Mouse (Mus musculus): Measurements from ENCODE around the gene Plet1. TPM values are rescaled to one million over a fixed set of nuclear protein-coding genes. Genes with fewer than 3 reads are reported as not detected.

The Plet1 gene
- polyA plus RNA-seq, 1 experiment from 2014 or later: 0.07 TPM

GRCm38 (mm10) chr9:50536603-50537135 is 42.3 kb downstream of the Plet1 start:
- Histone ChIP-seq H3K4me3 (replicated peaks) (no peak overlapping the region), H3K9me3 (replicated peaks) (no peaks in the 10 kb centered on the region), H3K4me1 (replicated peaks) (peaks cover 13% of the 10 kb centered on the region), H3K4me2 (no peak overlapping the region), H3K27ac (no peak overlapping the region), H3K27me3 (no peaks in the 10 kb centered on the region), H3K9ac (no peak overlapping the region), H3K36me3 (no peaks in the 10 kb centered on the region)
- no peak for DNase-seq
- WGBS (ENCODE audit: insufficient replicate concordance): 37% methylated on average over 7 of the region's 7 CpGs
- ATAC-seq (ENCODE audit: low read depth): no peak

DNA sequence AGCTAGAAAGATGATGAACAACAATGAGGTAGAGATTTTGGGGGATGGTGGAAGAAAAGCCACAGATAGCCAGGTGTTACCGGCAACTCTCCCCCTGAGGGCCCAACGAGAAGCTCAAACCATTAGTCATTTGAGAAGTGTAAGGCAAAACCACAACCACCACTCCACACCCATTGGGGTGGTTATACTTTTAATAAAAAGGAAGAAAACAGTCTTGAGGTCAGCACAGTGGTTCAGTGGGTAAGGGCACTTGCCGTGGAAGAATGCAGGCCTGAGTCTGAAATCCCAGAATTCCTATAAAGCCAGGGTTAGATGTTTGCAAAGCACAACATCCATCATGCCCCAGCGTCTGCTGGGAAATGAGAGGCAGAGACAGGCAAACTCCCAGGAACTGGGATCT is 43.0 kb downstream of the Plet1 start:
- DNase-seq (no peak), ATAC-seq (ENCODE audit: low read depth) (no peak)
- Histone ChIP-seq H3K9ac (no peak overlapping the region), H3K27me3 (no peaks in the 10 kb centered on the region), H3K4me2 (no peak overlapping the region), H3K4me1 (replicated peaks) (peaks cover 13% of the 10 kb centered on the region), H3K9me3 (replicated peaks) (no peaks in the 10 kb centered on the region), H3K27ac (no peak overlapping the region), H3K4me3 (replicated peaks) (no peak overlapping the region), H3K36me3 (no peaks in the 10 kb centered on the region)
- 31% methylated on average over 4 of the region's 4 CpGs for WGBS (ENCODE audit: insufficient replicate concordance)

- no peak overlapping the region for H3K4me2 ChIP-seq
- no peaks in the 10 kb centered on the region for H3K27me3 ChIP-seq
- no peak for DNase-seq
- no peak overlapping the region for H3K9ac ChIP-seq
- ATAC-seq (ENCODE audit: low read depth): no peak
- peaks cover 7% of the 10 kb centered on the region; the same call in 1 of the 2 replicates for H3K4me1 ChIP-seq (replicated peaks)
- no peaks in the 10 kb centered on the region for H3K36me3 ChIP-seq
- no peak overlapping the region for H3K4me3 ChIP-seq (replicated peaks)
- H3K9me3 ChIP-seq (replicated peaks): no peaks in the 10 kb centered on the region
- WGBS (ENCODE audit: insufficient replicate concordance): 32% methylated on average over 7 of the region's 7 CpGs
- no peak overlapping the region for H3K27ac ChIP-seq
Measured at GRCm38 (mm10) chr9:50540170-50540569, 45.8 kb downstream of the Plet1 start.

DNA sequence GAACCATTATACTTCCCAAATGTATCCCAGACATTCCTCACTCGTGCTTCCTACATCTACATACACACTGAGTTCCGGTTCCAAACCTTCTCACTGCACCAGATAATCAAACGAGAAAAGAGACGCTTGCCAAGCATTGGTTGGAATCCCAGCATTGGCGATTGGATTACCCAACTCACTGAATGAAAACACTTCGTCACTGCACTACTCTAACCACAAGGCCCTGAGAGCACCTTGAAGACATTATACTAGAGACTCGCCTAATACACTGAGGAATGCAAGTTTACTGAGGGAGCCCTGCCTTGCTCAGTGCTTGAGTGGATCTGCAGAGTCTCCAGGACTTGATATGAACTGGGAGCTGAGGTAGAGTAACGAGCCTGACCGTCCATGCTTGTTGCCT is 48.1 kb downstream of the Plet1 start:
- Histone ChIP-seq H3K9me3 (replicated peaks) (no peaks in the 10 kb centered on the region), H3K27ac (no peak overlapping the region), H3K27me3 (no peaks in the 10 kb centered on the region), H3K4me1 (replicated peaks) (peaks cover 7% of the 10 kb centered on the region; the same call in 1 of the 2 replicates), H3K4me3 (replicated peaks) (no peak overlapping the region), H3K36me3 (no peaks in the 10 kb centered on the region), H3K9ac (no peak overlapping the region), H3K4me2 (no peak overlapping the region)
- ATAC-seq (ENCODE audit: low read depth) (no peak), DNase-seq (no peak)
- WGBS (ENCODE audit: insufficient replicate concordance): 63% methylated on average over 9 of the region's 9 CpGs

DNA sequence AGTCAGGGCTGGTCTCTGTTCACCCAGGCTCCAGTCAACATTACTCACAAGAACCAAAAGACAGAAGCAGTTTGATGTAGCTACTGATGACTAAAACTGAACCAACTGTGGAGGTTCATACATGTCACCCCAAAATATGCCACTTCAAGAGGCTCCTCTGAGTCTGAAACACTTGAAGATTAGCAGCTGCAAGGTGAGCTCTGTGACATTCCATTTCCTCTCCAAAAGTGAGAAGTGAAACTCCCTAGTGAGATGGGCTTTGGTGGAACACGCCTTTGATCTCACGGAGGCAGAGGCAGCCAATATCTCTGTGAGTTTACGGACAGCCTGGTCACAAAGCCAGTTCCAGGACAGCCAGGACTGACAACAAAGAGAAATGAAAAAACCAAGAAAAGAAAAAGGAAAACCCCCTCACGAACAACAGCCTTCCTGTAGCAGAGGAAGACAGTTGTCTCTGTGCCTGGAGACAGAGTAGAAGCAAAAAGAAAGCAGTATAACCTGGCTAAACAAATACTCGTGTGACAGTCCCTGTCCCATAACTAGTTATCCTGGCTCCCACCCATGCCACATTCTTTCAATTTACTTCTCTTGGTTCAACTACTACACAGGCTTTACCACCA is 53.6 kb downstream of the Plet1 start:
- Histone ChIP-seq H3K9me3 (replicated peaks) (no peaks in the 10 kb centered on the region), H3K36me3 (no peaks in the 10 kb centered on the region), H3K9ac (no peak overlapping the region), H3K4me1 (replicated peaks) (no peaks in the 10 kb centered on the region), H3K4me2 (no peak overlapping the region), H3K4me3 (replicated peaks) (no peak overlapping the region), H3K27me3 (no peaks in the 10 kb centered on the region), H3K27ac (no peak overlapping the region)
- ATAC-seq (ENCODE audit: low read depth) (no peak), DNase-seq (no peak)
- WGBS (ENCODE audit: insufficient replicate concordance): 29% methylated on average over 5 of the region's 5 CpGs

GRCm38 (mm10) chr9:50548936-50549335 is 54.6 kb downstream of the Plet1 start:
- H3K27ac ChIP-seq: no peak overlapping the region
- no peaks in the 10 kb centered on the region for H3K27me3 ChIP-seq
- WGBS (ENCODE audit: insufficient replicate concordance): 66% methylated on average over 4 of the region's 4 CpGs
- H3K4me3 ChIP-seq (replicated peaks): no peak overlapping the region
- H3K9me3 ChIP-seq (replicated peaks): no peaks in the 10 kb centered on the region
- ATAC-seq (ENCODE audit: low read depth): no peak
- no peak for DNase-seq
- no peak overlapping the region for H3K9ac ChIP-seq
- no peaks in the 10 kb centered on the region for H3K4me1 ChIP-seq (replicated peaks)
- no peak overlapping the region for H3K4me2 ChIP-seq
- no peaks in the 10 kb centered on the region for H3K36me3 ChIP-seq

DNA sequence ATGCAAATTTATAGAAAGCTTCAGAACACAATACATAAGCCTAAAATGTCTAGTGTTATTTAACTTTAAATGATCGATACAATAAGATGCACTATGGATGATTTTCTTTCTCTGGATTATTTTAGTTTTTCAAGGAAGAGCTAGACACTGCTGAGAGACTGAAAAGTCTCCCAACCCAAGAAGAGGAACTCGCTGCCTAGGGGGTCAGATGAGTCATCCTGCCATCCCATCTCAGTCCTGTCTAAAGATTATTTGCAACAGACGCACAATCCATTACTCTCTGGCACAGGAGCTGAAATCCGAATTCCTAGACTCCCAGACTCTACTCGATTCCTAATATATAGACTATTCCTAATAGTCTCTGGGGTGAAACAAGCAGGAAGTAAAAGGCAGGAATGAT is 57.9 kb downstream of the Plet1 start:
- Histone ChIP-seq H3K9me3 (replicated peaks) (no peaks in the 10 kb centered on the region), H3K27me3 (no peaks in the 10 kb centered on the region), H3K4me1 (replicated peaks) (0 out of 2 replicates have a peak, but pooled peaks cover 4% of the 10 kb centered on the region), H3K4me3 (replicated peaks) (no peak overlapping the region), H3K27ac (no peak overlapping the region), H3K9ac (no peak overlapping the region), H3K4me2 (no peak overlapping the region), H3K36me3 (no peaks in the 10 kb centered on the region)
- ATAC-seq (ENCODE audit: low read depth): no peak
- DNase-seq: no peak
- WGBS (ENCODE audit: insufficient replicate concordance): 47% methylated on average over 5 of the region's 5 CpGs

DNA sequence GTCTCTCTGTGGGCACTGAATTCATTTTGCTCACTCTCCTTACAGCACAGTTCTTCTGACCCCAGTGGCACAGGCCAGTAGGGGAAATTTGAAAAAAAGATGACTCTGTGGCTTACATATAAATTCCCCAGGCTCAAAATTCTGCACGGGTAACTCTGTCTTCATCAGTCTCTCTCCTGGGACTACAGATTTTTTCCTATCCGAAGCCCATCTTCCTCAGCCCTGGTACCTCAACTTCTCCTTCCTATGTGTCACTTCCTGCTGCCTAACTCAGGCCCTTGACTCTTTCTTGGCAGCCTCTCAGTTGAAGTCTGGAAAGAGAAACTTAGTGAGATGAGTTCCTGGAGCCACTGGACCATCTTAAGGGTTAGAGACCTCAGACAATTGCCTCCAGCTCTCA is 59.2 kb downstream of the Plet1 start:
- Histone ChIP-seq H3K27ac (no peak overlapping the region), H3K4me2 (no peak overlapping the region), H3K9me3 (replicated peaks) (no peaks in the 10 kb centered on the region), H3K4me3 (replicated peaks) (no peak overlapping the region), H3K4me1 (replicated peaks) (0 out of 2 replicates have a peak, but pooled peaks cover 4% of the 10 kb centered on the region), H3K27me3 (no peaks in the 10 kb centered on the region), H3K36me3 (no peaks in the 10 kb centered on the region), H3K9ac (no peak overlapping the region)
- DNase-seq (no peak), ATAC-seq (ENCODE audit: low read depth) (no peak)
- WGBS (ENCODE audit: insufficient replicate concordance): 26% methylated on average over 2 of the region's 2 CpGs

DNA sequence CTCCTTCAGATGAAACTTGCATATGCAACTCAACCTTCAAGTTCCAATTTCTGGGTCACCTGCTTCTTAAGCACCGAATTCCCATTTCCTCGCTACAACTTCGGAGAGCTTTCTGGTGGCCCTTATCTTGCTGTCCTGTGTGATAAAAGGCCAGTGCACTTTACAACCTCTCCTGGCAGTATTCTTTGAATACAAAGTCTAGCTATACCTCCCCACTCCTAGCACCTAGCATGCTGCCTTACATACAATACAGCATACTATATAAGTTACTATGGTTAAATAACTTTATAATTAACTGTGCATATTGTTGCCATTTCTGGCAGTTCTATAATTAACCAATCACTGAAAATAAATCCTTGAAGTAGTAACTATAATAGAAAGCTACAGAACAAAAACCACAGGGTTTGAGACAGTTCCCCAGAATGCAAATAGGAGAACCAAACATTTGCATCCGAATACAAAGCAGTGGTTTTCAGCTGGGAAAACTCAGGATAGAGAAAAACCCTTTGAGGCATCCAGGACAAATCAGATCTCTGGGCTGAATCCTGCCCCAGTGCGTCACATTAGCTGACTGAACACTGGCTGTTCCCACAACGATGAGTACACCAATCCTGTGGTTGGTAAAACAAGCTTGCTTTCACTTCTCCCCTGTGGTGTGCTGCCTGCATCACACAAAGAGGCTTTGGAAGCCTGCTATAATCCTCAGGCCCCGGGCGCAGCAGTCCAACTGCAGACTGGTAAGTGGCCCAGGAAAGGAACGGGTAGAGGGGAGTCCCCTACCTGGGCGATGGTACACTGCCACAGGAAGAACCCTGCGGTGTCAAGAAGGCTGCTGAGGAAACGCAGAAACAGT is 60.1 kb downstream of the Plet1 start, which contains the start of gene Il18:
Il18 (plus strand) TSS at position 587 of the 853 bp plus-strand sequence.
- Histone ChIP-seq H3K27me3 (no peaks in the 10 kb centered on the region), H3K4me1 (replicated peaks) (0 out of 2 replicates have a peak, but pooled peaks cover 4% of the 10 kb centered on the region), H3K4me2 (no peak within 1 kb of the TSS), H3K27ac (no peak within 1 kb of the TSS), H3K9ac (no peak within 1 kb of the TSS), H3K4me3 (replicated peaks) (no peak within 1 kb of the TSS), H3K36me3 (no peaks in the 10 kb centered on the region), H3K9me3 (replicated peaks) (no peaks in the 10 kb centered on the region)
- no peak for ATAC-seq (ENCODE audit: low read depth)
- DNase-seq: no peak
- 34% methylated on average over 12 of the region's 12 CpGs for WGBS (ENCODE audit: insufficient replicate concordance)

GRCm38 (mm10) chr9:50555094-50555446 is 60.7 kb downstream of the Plet1 start, which contains the start of gene Bco2:
TSS of gene Bco2 (minus strand) at chr9:50555181.
- no peak within 1 kb of the TSS for H3K4me2 ChIP-seq
- H3K4me1 ChIP-seq (replicated peaks): 0 out of 2 replicates have a peak, but pooled peaks cover 4% of the 10 kb centered on the region
- no peak within 1 kb of the TSS for H3K27ac ChIP-seq
- DNase-seq (no peak), ATAC-seq (ENCODE audit: low read depth) (no peak)
- no peaks in the 10 kb centered on the region for H3K27me3 ChIP-seq
- 66% methylated on average over 2 of the region's 2 CpGs for WGBS (ENCODE audit: insufficient replicate concordance)
- H3K9ac ChIP-seq: no peak within 1 kb of the TSS
- no peak within 1 kb of the TSS for H3K4me3 ChIP-seq (replicated peaks)
- no peaks in the 10 kb centered on the region for H3K36me3 ChIP-seq
- H3K9me3 ChIP-seq (replicated peaks): no peaks in the 10 kb centered on the region

All from liver, embryonic 13.5 days (tissue).